Mouse (Mus musculus) thymus, adult 2 months (tissue): ENCODE measurements at regions not wholly inside any gene's neighbourhood (a gene's known extent, or its start where the extent isn't known, plus 50 kb on each side); places are given as distances from the start of the nearest gene placed in this dataset.

Experiments
- CTCF ChIP-seq: fragments of 200-500 bp; IDR thresholded peaks from 2 replicates; pipeline ENCODE4 v1.5.1; 2012; ENCODE audit warnings: mild to moderate bottlenecking, control low read depth, low read length, moderate library complexity, borderline replicate concordance; ENCODE audit not compliant: control insufficient read depth, poor library complexity, insufficient read depth; ENCODE audit errors: extremely low read depth
- POLR2A ChIP-seq: fragments of 200-500 bp; IDR thresholded peaks from 2 replicates; pipeline ENCODE4 v1.6.1; 2012; ENCODE audit warnings: mild to moderate bottlenecking, low read length, control low read depth, moderate library complexity; ENCODE audit not compliant: control insufficient read depth, poor library complexity, insufficient read depth; ENCODE audit errors: extremely low read depth

- no peak for TF ChIP-seq POLR2A
- TF ChIP-seq CTCF, result no peak
Measured at GRCm38 (mm10) chr10:118972626-118973025, 102.6 kb upstream of the Dyrk2 start.
